Mouse (Mus musculus) bone marrow, adult 2 months (tissue): ENCODE measurements around the gene Pla2g7.

Experiments used
- CTCF ChIP-seq: fragments of 200-500 bp; IDR thresholded peaks from 2 replicates; pipeline ENCODE4 v1.5.1; 2011; ENCODE audit warnings: low read length, control low read depth; ENCODE audit not compliant: control insufficient read depth, insufficient read depth
- POLR2A ChIP-seq: fragments of 200-500 bp; IDR thresholded peaks from 2 replicates; pipeline ENCODE4 v1.6.1; 2011; ENCODE audit warnings: low read depth, mild to moderate bottlenecking, control low read depth, low read length, borderline replicate concordance; ENCODE audit not compliant: control insufficient read depth

- TF ChIP-seq POLR2A: no peak
- no peak for TF ChIP-seq CTCF
Observed at GRCm38 (mm10) chr17:43590531-43590930, 22.6 kb downstream of the Pla2g7 start.
